In the genomic region with DNA sequence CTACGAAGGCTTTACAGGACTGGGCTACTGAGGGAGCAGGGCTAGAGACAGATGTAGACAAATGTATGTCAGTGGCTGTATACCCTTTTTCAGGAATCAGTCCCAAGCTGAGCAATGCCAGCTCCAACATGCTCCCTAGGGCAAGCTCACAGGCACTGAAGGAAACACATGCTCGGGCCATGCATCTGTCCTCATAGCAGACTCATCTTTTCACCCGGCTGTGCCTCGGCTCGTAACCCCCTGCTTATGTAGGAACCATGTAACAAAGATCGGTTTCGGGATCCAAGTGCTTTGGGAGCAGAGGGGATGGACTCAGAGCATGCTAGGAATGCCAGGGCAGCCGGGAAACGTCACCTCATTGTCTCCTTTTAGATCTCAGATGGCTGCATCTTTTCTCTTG, we compare ENCODE assay signal across 23 mouse cellular contexts. TPM values are rescaled to one million over a fixed set of nuclear protein-coding genes. Genes with fewer than 3 reads are reported as not detected.
DNase-seq lines count a peak whose midpoint lies in the region; ATAC-seq and TF ChIP-seq lines count a peak whose summit lies in the region.
"Had no signal": no experiment of that assay in that cellular context is flagged by ENCODE, and none has a peak within 500 bp of the region (broad histone marks: within the 10 kb centered on the region; RNA-seq: fewer than 3 reads in every experiment).

No protein-coding gene starts in this region.

- TF ChIP-seq EP300 in lung, postnatal 0 days (IDR thresholded peaks at IDR 0.05), result no peak
- no peak for TF ChIP-seq EP300 in liver, postnatal 0 days (IDR thresholded peaks at IDR 0.05; ENCODE audit: low read depth)

- DNase-seq in heart, embryonic 10.5 days (ENCODE audit: low spot score), result no peak
- no peak for DNase-seq in heart, adult 9 months (ENCODE audit: low spot score in 2 of 2)
- no peak for DNase-seq in lung, postnatal 0 days (ENCODE audit: low spot score)
- no peak for DNase-seq in lung, adult 2 months
- peak; percentile 65 for DNase-seq in midbrain, embryonic 11.5 days (ENCODE audit: low spot score, missing footprints)
- DNase-seq in midbrain, postnatal 0 days (ENCODE audit: low spot score), result no peak
- DNase-seq in liver, postnatal 0 days, result no peak
- DNase-seq: adrenal gland, adult 8-10 months; adrenal gland, postnatal 14 days; adrenal gland, postnatal 36 days; cerebellum, adult 11-12 months; cerebellum, adult 2 months; cerebellum, adult 9-10 months; cerebellum, postnatal 10 days; cerebellum, postnatal 25 days; forebrain, postnatal 0 days had no signal

- H3K27me3 ChIP-seq in heart, embryonic 10.5 days (ENCODE audit: insufficient read depth, poor library complexity, severe bottlenecking), result no peaks in the 10 kb centered on the region
- H3K27me3 ChIP-seq in lung, postnatal 0 days (replicated peaks; ENCODE audit: insufficient read depth, low read length), result no peaks in the 10 kb centered on the region
- no peaks in the 10 kb centered on the region for H3K27me3 ChIP-seq in midbrain, embryonic 11.5 days (ENCODE audit: control insufficient read depth, insufficient read depth, low read length)
- no peaks in the 10 kb centered on the region for H3K27me3 ChIP-seq in midbrain, postnatal 0 days (ENCODE audit: insufficient read depth, low read length)
- H3K27me3 ChIP-seq in liver, postnatal 0 days (ENCODE audit: insufficient read depth, low read length), result no peaks in the 10 kb centered on the region
- H3K27me3 ChIP-seq: embryonic facial prominence, embryonic 12.5 days; forebrain, embryonic 12.5 days; Patski had no signal

- H3K4me3 ChIP-seq in heart, embryonic 10.5 days, result no peak overlapping the region; the same call in 1 of the 2 replicates
- H3K4me3 ChIP-seq in lung, postnatal 0 days (ENCODE audit: low read depth, low read length), result no peak overlapping the region
- no peak overlapping the region for H3K4me3 ChIP-seq in lung, adult 2 months (replicated peaks; ENCODE audit: extremely low read depth, low read depth, low read length)
- H3K4me3 ChIP-seq in midbrain, embryonic 11.5 days (ENCODE audit: low read depth, low read length), result no peak overlapping the region
- H3K4me3 ChIP-seq in midbrain, postnatal 0 days (ENCODE audit: low read depth, low read length), result no peak overlapping the region
- no peak overlapping the region for H3K4me3 ChIP-seq in liver, postnatal 0 days (ENCODE audit: low read depth, low read length)
- H3K4me3 ChIP-seq: embryonic facial prominence, embryonic 10.5 days; embryonic facial prominence, embryonic 12.5 days; forebrain, embryonic 12.5 days had no signal

- H3K36me3 ChIP-seq in heart, embryonic 10.5 days, result no peaks in the 10 kb centered on the region
- H3K36me3 ChIP-seq in lung, postnatal 0 days (ENCODE audit: insufficient read depth, low read length), result no peaks in the 10 kb centered on the region
- no peaks in the 10 kb centered on the region for H3K36me3 ChIP-seq in midbrain, embryonic 11.5 days (ENCODE audit: control insufficient read depth, insufficient read depth, low read length)
- H3K36me3 ChIP-seq in midbrain, postnatal 0 days (ENCODE audit: insufficient read depth, low read length), result 0 out of 2 replicates have a peak, but pooled peaks cover 3% of the 10 kb centered on the region
- no peaks in the 10 kb centered on the region for H3K36me3 ChIP-seq in liver, postnatal 0 days (replicated peaks; ENCODE audit: insufficient read depth, low read length)
- H3K36me3 ChIP-seq: embryonic facial prominence, embryonic 10.5 days; embryonic facial prominence, embryonic 12.5 days; forebrain, embryonic 12.5 days had no signal

- WGBS in heart, embryonic 10.5 days, result 32% methylated on average over 9 of the region's 9 CpGs
- WGBS in lung, postnatal 0 days, result 39% methylated on average over 9 of the region's 9 CpGs
- WGBS in lung, adult 2 months, result 55% methylated on average over 9 of the region's 9 CpGs
- 53% methylated on average over 9 of the region's 9 CpGs for WGBS in midbrain, embryonic 11.5 days
- WGBS in midbrain, postnatal 0 days, result 56% methylated on average over 9 of the region's 9 CpGs
- 64% methylated on average over 9 of the region's 9 CpGs for WGBS in liver, postnatal 0 days (ENCODE audit: insufficient replicate concordance)

- H3K4me1 ChIP-seq in heart, embryonic 10.5 days, result peaks cover 10% of the 10 kb centered on the region
- no peaks in the 10 kb centered on the region for H3K4me1 ChIP-seq in lung, postnatal 0 days (ENCODE audit: insufficient read depth, low read depth, low read length)
- no peaks in the 10 kb centered on the region for H3K4me1 ChIP-seq in lung, adult 2 months (ENCODE audit: control insufficient read depth, insufficient read depth, low read length)
- no peaks in the 10 kb centered on the region for H3K4me1 ChIP-seq in midbrain, embryonic 11.5 days (ENCODE audit: control insufficient read depth, insufficient read depth, low read length)
- no peaks in the 10 kb centered on the region for H3K4me1 ChIP-seq in midbrain, postnatal 0 days (ENCODE audit: insufficient read depth, low read length)
- H3K4me1 ChIP-seq in liver, postnatal 0 days (ENCODE audit: insufficient read depth), result peaks cover 23% of the 10 kb centered on the region
- H3K4me1 ChIP-seq: embryonic facial prominence, embryonic 12.5 days; forebrain, embryonic 12.5 days had no signal

- H3K9me3 ChIP-seq in heart, embryonic 10.5 days, result no peaks in the 10 kb centered on the region
- no peaks in the 10 kb centered on the region for H3K9me3 ChIP-seq in lung, postnatal 0 days (ENCODE audit: low read length)
- H3K9me3 ChIP-seq in midbrain, embryonic 11.5 days (ENCODE audit: control insufficient read depth, low read length), result no peaks in the 10 kb centered on the region
- H3K9me3 ChIP-seq in midbrain, postnatal 0 days (ENCODE audit: low read length), result no peaks in the 10 kb centered on the region
- no peaks in the 10 kb centered on the region for H3K9me3 ChIP-seq in liver, postnatal 0 days (ENCODE audit: low read length)
- H3K9me3 ChIP-seq: embryonic facial prominence, embryonic 10.5 days; embryonic facial prominence, embryonic 12.5 days; forebrain, embryonic 12.5 days had no signal

- ATAC-seq in lung, postnatal 0 days, result no peak
- ATAC-seq in midbrain, embryonic 11.5 days (ENCODE audit: low FRiP score), result no peak
- ATAC-seq in midbrain, postnatal 0 days (ENCODE audit: low FRiP score), result no peak
- ATAC-seq in liver, postnatal 0 days, result no peak
- ATAC-seq: activated CD4-positive, CD25-positive, alpha-beta regulatory T cell, adult 4 months; forebrain, embryonic 14.5 days; forebrain, postnatal 0 days; Patski had no signal

- H3K9ac ChIP-seq in lung, postnatal 0 days (replicated peaks; ENCODE audit: low read depth), result 0 out of 2 replicates have a peak overlapping the region, but pooled peaks have one; percentile 9
- peak overlapping the region; percentile 24; the same call in 1 of the 2 replicates for H3K9ac ChIP-seq in midbrain, embryonic 11.5 days (ENCODE audit: low read length)
- no peak overlapping the region for H3K9ac ChIP-seq in midbrain, postnatal 0 days (replicated peaks; ENCODE audit: low read length, poor library complexity, severe bottlenecking)
- H3K9ac ChIP-seq in liver, postnatal 0 days (replicated peaks), result no peak overlapping the region
- H3K9ac ChIP-seq: embryonic facial prominence, embryonic 12.5 days; forebrain, embryonic 12.5 days; forebrain, postnatal 0 days had no signal

- no peak for TF ChIP-seq POLR2A in lung, adult 2 months (IDR thresholded peaks at IDR 0.05; ENCODE audit: borderline replicate concordance, extremely low read depth, low read depth, low read length)

- no peak for TF ChIP-seq CTCF in lung, postnatal 0 days (IDR thresholded peaks at IDR 0.05)
- TF ChIP-seq CTCF in lung, adult 2 months (IDR thresholded peaks at IDR 0.05; ENCODE audit: insufficient read depth, low read length), result no peak
- TF ChIP-seq CTCF in midbrain, postnatal 0 days (IDR thresholded peaks at IDR 0.05), result no peak
- no peak for TF ChIP-seq CTCF in liver, postnatal 0 days (IDR thresholded peaks at IDR 0.05; ENCODE audit: low read depth)

- H3K4me2 ChIP-seq in lung, postnatal 0 days (replicated peaks; ENCODE audit: low read depth, low read length), result no peak overlapping the region
- no peak overlapping the region for H3K4me2 ChIP-seq in midbrain, embryonic 11.5 days
- H3K4me2 ChIP-seq in midbrain, postnatal 0 days (ENCODE audit: low read depth, low read length, poor library complexity, severe bottlenecking), result no peak overlapping the region
- H3K4me2 ChIP-seq in liver, postnatal 0 days (ENCODE audit: low read depth, low read length), result no peak overlapping the region
- H3K4me2 ChIP-seq: embryonic facial prominence, embryonic 12.5 days; forebrain, embryonic 12.5 days had no signal

- 0 out of 2 replicates have a peak overlapping the region, but pooled peaks have one; percentile 23 for H3K27ac ChIP-seq in heart, embryonic 10.5 days
- H3K27ac ChIP-seq in lung, postnatal 0 days (ENCODE audit: low read length), result no peak overlapping the region
- no peak overlapping the region for H3K27ac ChIP-seq in midbrain, embryonic 11.5 days (ENCODE audit: low read depth, low read length)
- H3K27ac ChIP-seq in midbrain, postnatal 0 days (ENCODE audit: low read depth, low read length), result no peak overlapping the region
- H3K27ac ChIP-seq in liver, postnatal 0 days (ENCODE audit: low read depth), result no peak overlapping the region
- H3K27ac ChIP-seq: embryonic facial prominence, embryonic 10.5 days; embryonic facial prominence, embryonic 12.5 days; forebrain, embryonic 12.5 days had no signal

RNA-seq across cellular contexts. Expression of gene Ikzf4, which starts 13.7 kb away (rescaled TPM):
- polyA plus RNA-seq in heart, embryonic 10.5 days (2016; fragmentation: Nextera tagmentation; extraction: Ambion mirVana), result 2.3 and 2.7 TPM in 2 replicates
- 1.3 and 1.5 TPM in 2 replicates for polyA plus RNA-seq in lung, postnatal 0 days (2015; fragmentation: Nextera tagmentation; extraction: Ambion mirVana)
- 2.7 and 4.4 TPM in 2 replicates for polyA plus RNA-seq in lung, adult 2 months (2012; rRNA removed)
- 3.8 and 4.2 TPM in 2 replicates for polyA plus RNA-seq in midbrain, embryonic 11.5 days (2014; fragmentation: Nextera tagmentation; extraction: Ambion mirVana)
- 21.9 and 26.2 TPM in 2 replicates for total RNA-seq in midbrain, postnatal 0 days (2014; rRNA removed)
- 16.8 and 17.9 TPM in 2 replicates for polyA plus RNA-seq in midbrain, postnatal 0 days (2015; fragmentation: Nextera tagmentation; extraction: Ambion mirVana)
- 0.18 and 0.40 TPM in 2 replicates for polyA plus RNA-seq in liver, postnatal 0 days (2015; fragmentation: Nextera tagmentation; extraction: Ambion mirVana)
- total RNA-seq: MEL had no signal

RNA-seq across cellular contexts. Expression of gene Suox, which starts 14.4 kb away (rescaled TPM):
- polyA plus RNA-seq in heart, embryonic 10.5 days (2016; fragmentation: Nextera tagmentation; extraction: Ambion mirVana), result 11.8 and 15.7 TPM in 2 replicates
- 12.3 and 12.6 TPM in 2 replicates for polyA plus RNA-seq in lung, postnatal 0 days (2015; fragmentation: Nextera tagmentation; extraction: Ambion mirVana)
- 8.9 and 15.3 TPM in 2 replicates for polyA plus RNA-seq in lung, adult 2 months (2012; rRNA removed)
- polyA plus RNA-seq in midbrain, embryonic 11.5 days (2014; fragmentation: Nextera tagmentation; extraction: Ambion mirVana), result 12.5 and 12.7 TPM in 2 replicates
- 11.5 and 15.7 TPM in 2 replicates for total RNA-seq in midbrain, postnatal 0 days (2014; rRNA removed)
- 8.9 and 11.8 TPM in 2 replicates for polyA plus RNA-seq in midbrain, postnatal 0 days (2015; fragmentation: Nextera tagmentation; extraction: Ambion mirVana)
- polyA plus RNA-seq in liver, postnatal 0 days (2015; fragmentation: Nextera tagmentation; extraction: Ambion mirVana), result 27.7 and 27.9 TPM in 2 replicates

RNA-seq across cellular contexts. Expression of gene Rps26, which starts 32.9 kb away (rescaled TPM):
- polyA plus RNA-seq in heart, embryonic 10.5 days (2016; fragmentation: Nextera tagmentation; extraction: Ambion mirVana), result 400 and 429 TPM in 2 replicates
- 459 and 465 TPM in 2 replicates for polyA plus RNA-seq in lung, postnatal 0 days (2015; fragmentation: Nextera tagmentation; extraction: Ambion mirVana)
- polyA plus RNA-seq in lung, adult 2 months (2012; rRNA removed), result 421 and 530 TPM in 2 replicates
- polyA plus RNA-seq in midbrain, embryonic 11.5 days (2014; fragmentation: Nextera tagmentation; extraction: Ambion mirVana), result 588 and 638 TPM in 2 replicates
- 1,580 and 1,646 TPM in 2 replicates for total RNA-seq in midbrain, postnatal 0 days (2014; rRNA removed)
- 382 and 398 TPM in 2 replicates for polyA plus RNA-seq in midbrain, postnatal 0 days (2015; fragmentation: Nextera tagmentation; extraction: Ambion mirVana)
- 469 and 517 TPM in 2 replicates for polyA plus RNA-seq in liver, postnatal 0 days (2015; fragmentation: Nextera tagmentation; extraction: Ambion mirVana)

RNA-seq across cellular contexts. Expression of gene Rab5b, which starts 36.6 kb away (rescaled TPM):
- 66.2 and 69.1 TPM in 2 replicates for polyA plus RNA-seq in heart, embryonic 10.5 days (2016; fragmentation: Nextera tagmentation; extraction: Ambion mirVana)
- polyA plus RNA-seq in lung, postnatal 0 days (2015; fragmentation: Nextera tagmentation; extraction: Ambion mirVana), result 69.1 and 71.8 TPM in 2 replicates
- 80.0 and 109 TPM in 2 replicates for polyA plus RNA-seq in lung, adult 2 months (2012; rRNA removed)
- polyA plus RNA-seq in midbrain, embryonic 11.5 days (2014; fragmentation: Nextera tagmentation; extraction: Ambion mirVana), result 80.1 and 82.6 TPM in 2 replicates
- total RNA-seq in midbrain, postnatal 0 days (2014; rRNA removed), result 129 and 131 TPM in 2 replicates
- polyA plus RNA-seq in midbrain, postnatal 0 days (2015; fragmentation: Nextera tagmentation; extraction: Ambion mirVana), result 112 and 115 TPM in 2 replicates
- polyA plus RNA-seq in liver, postnatal 0 days (2015; fragmentation: Nextera tagmentation; extraction: Ambion mirVana), result 23.0 and 26.2 TPM in 2 replicates

RNA-seq across cellular contexts. Expression of gene Pmel, which starts 44.5 kb away (rescaled TPM):
- polyA plus RNA-seq in heart, embryonic 10.5 days (2016; fragmentation: Nextera tagmentation; extraction: Ambion mirVana), result 0.75 and 0.89 TPM in 2 replicates
- polyA plus RNA-seq in lung, postnatal 0 days (2015; fragmentation: Nextera tagmentation; extraction: Ambion mirVana), result 1.0 and 1.4 TPM in 2 replicates
- 0.36 and 0.51 TPM in 2 replicates for polyA plus RNA-seq in lung, adult 2 months (2012; rRNA removed)
- 2.2 and 3.1 TPM in 2 replicates for polyA plus RNA-seq in midbrain, embryonic 11.5 days (2014; fragmentation: Nextera tagmentation; extraction: Ambion mirVana)
- 0.76 and 3.4 TPM in 2 replicates for total RNA-seq in midbrain, postnatal 0 days (2014; rRNA removed)
- 1.0 and 1.1 TPM in 2 replicates for polyA plus RNA-seq in midbrain, postnatal 0 days (2015; fragmentation: Nextera tagmentation; extraction: Ambion mirVana)
- 0.46 and 0.69 TPM in 2 replicates for polyA plus RNA-seq in liver, postnatal 0 days (2015; fragmentation: Nextera tagmentation; extraction: Ambion mirVana)

Comparison
In these comparisons a context has a peak if more than half of its experiments do, and no peak if none do; other contexts are left out.
1. H3K9ac ChIP-seq: peak in lung, postnatal 0 days (single experiment) and midbrain, embryonic 11.5 days (single experiment); none in midbrain, postnatal 0 days (single experiment) and liver, postnatal 0 days (single experiment).